Comparison of ENCODE assay signal across 23 mouse cellular contexts in genomic region chr4:29420198-29420792, GRCm38 (mm10).
"Had no signal": no experiment of that assay in that cellular context is flagged by ENCODE, and none has a peak within 500 bp of the region (broad histone marks: within the 10 kb centered on the region; RNA-seq: fewer than 3 reads in every experiment).

No protein-coding gene starts in this region.

- DNase-seq: gastrocnemius, adult 2 months; gastrocnemius, postnatal 10 days; gastrocnemius, postnatal 25 days; heart, adult 18-20 months; heart, postnatal 10 days; heart, postnatal 4 days; kidney, adult 18-20 months; kidney, adult 8-10 months; kidney, postnatal 10 days; kidney, postnatal 25 days; kidney, postnatal 4 days; liver had no signal

- H3K9ac ChIP-seq: heart, embryonic 12.5 days; hindbrain, embryonic 12.5 days; hindbrain, embryonic 14.5 days; limb, embryonic 12.5 days had no signal

- H3K4me1 ChIP-seq: heart, embryonic 10.5 days; heart, embryonic 12.5 days; hindbrain, embryonic 10.5 days; hindbrain, embryonic 12.5 days; limb, embryonic 10.5 days; limb, embryonic 12.5 days had no signal

- H3K4me3 ChIP-seq: gastrocnemius, adult 2 months; heart, embryonic 10.5 days; heart, embryonic 12.5 days; hindbrain, embryonic 10.5 days; hindbrain, embryonic 12.5 days; layer of hippocampus, adult 2 months; limb, embryonic 10.5 days; limb, embryonic 12.5 days had no signal

- ATAC-seq: hindbrain, embryonic 16.5 days; inflammation-experienced regulatory T-cells, adult 6 months had no signal

- H3K9me3 ChIP-seq: heart, embryonic 10.5 days; heart, embryonic 12.5 days; hindbrain, embryonic 10.5 days; hindbrain, embryonic 12.5 days; limb, embryonic 10.5 days; limb, embryonic 12.5 days had no signal

- H3K27me3 ChIP-seq: heart, embryonic 12.5 days; hindbrain, embryonic 12.5 days; limb, embryonic 12.5 days had no signal

- H3K36me3 ChIP-seq: heart, embryonic 10.5 days; heart, embryonic 12.5 days; hindbrain, embryonic 10.5 days; hindbrain, embryonic 12.5 days; limb, embryonic 10.5 days; limb, embryonic 12.5 days had no signal

- H3K27ac ChIP-seq: gastrocnemius, adult 2 months; heart, embryonic 10.5 days; hindbrain, embryonic 10.5 days; hindbrain, embryonic 12.5 days; hindbrain, embryonic 14.5 days; layer of hippocampus, adult 2 months; limb, embryonic 10.5 days; limb, embryonic 12.5 days had no signal

- H3K4me2 ChIP-seq: heart, embryonic 12.5 days; hindbrain, embryonic 12.5 days; hindbrain, embryonic 14.5 days; limb, embryonic 12.5 days; liver, embryonic 11.5 days had no signal
